Mouse (Mus musculus) liver, embryonic 14.5 days (tissue): ENCODE results near the gene Rab3il1. TPM values are rescaled to one million over a fixed set of nuclear protein-coding genes. Genes with fewer than 3 reads are reported as not detected.

Source experiments
- ATAC-seq: fragments of 200-750 bp; cut with Nextera tagmentation; 2 replicates; pipeline ENCODE4 v1.8.0; 2017; ENCODE audit warnings: moderate number of reproducible peaks, mild to moderate bottlenecking, moderate library complexity; ENCODE audit not compliant: insufficient read depth
- DNase-seq, 3 experiments: peaks; one replicate each; pipeline ENCODE4 v3.0.0-alpha.2; 2012 to 2013; ENCODE audit warnings: low read depth in 3 of 3, low spot score in 3 of 3
- H3K27ac ChIP-seq: fragments of 300-500 bp; sonication (generic); 2 replicates; pipeline ENCODE4 v1.5.1; 2014; ENCODE audit warnings: moderate library complexity, mild to moderate bottlenecking, control low read depth, inconsistent platforms
- H3K27me3 ChIP-seq: fragments of 300-500 bp; sonication (generic); 2 replicates; pipeline ENCODE4 v1.6.1; 2014; ENCODE audit warnings: mild to moderate bottlenecking, low read length, moderate library complexity; ENCODE audit not compliant: control insufficient read depth, insufficient read depth
- H3K36me3 ChIP-seq: fragments of 300-500 bp; sonication (generic); replicated peaks from 2 replicates; pipeline ENCODE4 v1.6.1; 2014; ENCODE audit warnings: low read depth; ENCODE audit not compliant: control insufficient read depth, insufficient read depth
- H3K4me1 ChIP-seq, 2 experiments: fragments of 200-500 bp in 1 of 2; fragments of 300-500 bp in 1 of 2; sonication (generic) in 1 of 2; replicated peaks; 2 replicates each; pipeline ENCODE4 v1.6.1; 2012 to 2014; ENCODE audit warnings: antibody characterized with exemption in 1 of 2, inconsistent platforms in 1 of 2, low read length in 1 of 2; ENCODE audit not compliant: control insufficient read depth in 2 of 2, insufficient read depth in 2 of 2
- H3K4me2 ChIP-seq: fragments of 300-500 bp; sonication (generic); 2 replicates; pipeline ENCODE4 v1.6.1; 2014; ENCODE audit warnings: low read depth, mild to moderate bottlenecking, control low read depth, moderate library complexity
- H3K4me3 ChIP-seq, 2 experiments: fragments of 200-500 bp in 1 of 2; fragments of 300-500 bp in 1 of 2; sonication (generic) in 1 of 2; 2 replicates each; pipeline ENCODE4 v1.5.1; 2012 to 2014; ENCODE audit warnings: low read depth in 2 of 2, low read length in 2 of 2, mild to moderate bottlenecking in 2 of 2, control low read depth in 1 of 2, inconsistent platforms in 1 of 2, moderate library complexity in 1 of 2; ENCODE audit not compliant: insufficient read depth in 1 of 2
- H3K9ac ChIP-seq: fragments of 300-500 bp; sonication (generic); replicated peaks from 2 replicates; pipeline ENCODE4 v1.6.1; 2014; ENCODE audit warnings: mild to moderate bottlenecking, control low read depth, moderate library complexity
- H3K9me3 ChIP-seq: fragments of 300-500 bp; sonication (generic); 2 replicates; pipeline ENCODE4 v1.6.1; 2016; ENCODE audit warnings: low read length, mixed read lengths; ENCODE audit not compliant: control insufficient read depth
- CTCF ChIP-seq: IDR thresholded peaks from 2 replicates; pipeline ENCODE4 v1.5.1; 2016; ENCODE audit warnings: antibody characterized with exemption, low read depth, control low read depth
- EP300 ChIP-seq: IDR thresholded peaks from 2 replicates; pipeline ENCODE4 v1.6.1; 2016; ENCODE audit warnings: antibody characterized with exemption, low read depth
- WGBS: fragments of 180-500 bp; shearing (Covaris S2); extraction: QIAGEN DNeasy Blood & Tissue Kit; methylation state at CpG from one replicate; pipeline ENCODE4 v1.1.7; 2014; ENCODE audit not compliant: insufficient replicate concordance; 5-methylcytosine and 5-hydroxymethylcytosine counted together
- polyA plus RNA-seq, 2 experiments: library from polyadenylated mRNA; depleted of rRNA in 1 of 2; stranded (reverse) in 1 of 2; unstranded in 1 of 2; fragments of >200 nt; fragmentation: Nextera tagmentation in 1 of 2; extraction: Ambion mirVana in 1 of 2; gene quantifications; 2 replicates each; pipeline versions ENCODE4 v1.2.1 to v1.2.3; 2012 to 2014

Gene Rab3il1
- polyA plus RNA-seq, 2 experiments = 122 to 240 TPM

GRCm38 (mm10) chr19:10082105-10082504, 80.6 kb downstream of the Rab3il1 start:
- H3K9me3 ChIP-seq = no peaks in the 10 kb centered on the region
- H3K27me3 ChIP-seq = no peaks in the 10 kb centered on the region
- no peak; the same call in 1 of the 2 replicates for ATAC-seq
- H3K4me3 ChIP-seq = no peak overlapping the region
- H3K36me3 ChIP-seq = peaks cover 29% of the 10 kb centered on the region
- no peak for DNase-seq
- H3K27ac ChIP-seq = no peak overlapping the region
- no peaks in the 10 kb centered on the region for H3K4me1 ChIP-seq
- no peak overlapping the region for H3K4me2 ChIP-seq
- no peak overlapping the region for H3K9ac ChIP-seq
- WGBS = 36% methylated on average over 3 of the region's 3 CpGs
- no peak for TF ChIP-seq CTCF
- no peak for TF ChIP-seq EP300

DNA sequence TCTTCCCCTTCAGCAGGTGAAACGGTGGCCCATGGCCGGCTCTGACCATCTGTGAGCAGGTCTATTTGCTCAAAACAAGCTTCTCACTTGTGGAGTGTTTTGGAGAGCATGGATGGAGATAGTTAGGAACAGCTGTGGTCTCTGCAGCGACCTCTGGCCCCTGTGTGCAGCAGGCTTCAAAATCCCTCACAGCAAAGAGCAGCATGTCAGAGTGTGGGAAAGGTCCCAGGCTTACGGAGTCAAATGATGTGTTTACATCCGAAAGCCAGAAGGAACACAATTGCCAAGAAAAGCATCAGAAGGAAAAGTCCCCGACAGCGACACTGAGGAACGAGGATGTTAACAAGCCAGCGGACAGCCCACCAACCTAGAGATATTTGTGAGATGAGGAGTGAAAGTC, 84.0 kb downstream of the Rab3il1 start:
- H3K27me3 ChIP-seq = no peaks in the 10 kb centered on the region
- no peak overlapping the region for H3K9ac ChIP-seq
- H3K9me3 ChIP-seq = no peaks in the 10 kb centered on the region
- TF ChIP-seq EP300 (no peak), CTCF (no peak)
- DNase-seq = no peak
- no peak for ATAC-seq
- H3K4me3 ChIP-seq = no peak overlapping the region
- H3K4me2 ChIP-seq = no peak overlapping the region
- H3K36me3 ChIP-seq = peaks cover 19% of the 10 kb centered on the region
- no peak overlapping the region for H3K27ac ChIP-seq
- 78% methylated on average over 9 of the region's 9 CpGs for WGBS
- H3K4me1 ChIP-seq = no peaks in the 10 kb centered on the region

DNA sequence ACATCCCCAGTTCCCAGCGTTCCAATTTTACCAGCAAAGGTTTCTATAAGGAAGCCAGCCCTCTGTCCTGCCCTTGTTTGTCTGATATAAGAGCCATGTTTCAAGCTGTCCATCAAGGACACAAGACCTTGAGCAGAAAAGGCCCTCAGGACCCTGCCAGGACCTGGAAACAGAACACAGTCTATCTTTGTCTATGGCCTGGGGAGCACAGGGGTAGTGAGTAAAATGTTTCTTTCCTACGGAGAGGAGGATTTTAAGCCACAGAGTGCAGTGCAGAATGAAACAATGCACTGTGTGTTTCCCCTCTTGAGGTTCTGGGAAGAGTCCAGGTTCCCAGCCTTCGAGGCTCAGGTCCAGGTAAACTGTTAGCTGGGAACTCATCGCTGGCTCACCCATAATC, 85.5 kb downstream of the Rab3il1 start:
- Histone ChIP-seq H3K4me3 (no peak overlapping the region), H3K9me3 (no peaks in the 10 kb centered on the region), H3K4me2 (no peak overlapping the region), H3K27ac (no peak overlapping the region), H3K27me3 (no peaks in the 10 kb centered on the region), H3K36me3 (peaks cover 9% of the 10 kb centered on the region), H3K9ac (no peak overlapping the region), H3K4me1 (no peaks in the 10 kb centered on the region)
- 74% methylated on average over 4 of the region's 4 CpGs for WGBS
- TF ChIP-seq CTCF = no peak
- no peak for TF ChIP-seq EP300
- ATAC-seq (no peak), DNase-seq (no peak)

Other genes starting within 250 kb of the Rab3il1 start
- gene Scgb2a2, start 154.1 kb upstream of the Rab3il1 start, polyA plus RNA-seq (2012; rRNA removed) = not detected in 2 replicates
- not detected in 2 replicates for gene Scgb2a2, start 154.1 kb upstream of the Rab3il1 start, polyA plus RNA-seq (2014; fragmentation: Nextera tagmentation; extraction: Ambion mirVana)
- 51.1 and 69.7 TPM in 2 replicates for gene Incenp, start 102.1 kb upstream of the Rab3il1 start, polyA plus RNA-seq (2012; rRNA removed)
- 72.0 and 86.3 TPM in 2 replicates for gene Incenp, start 102.1 kb upstream of the Rab3il1 start, polyA plus RNA-seq (2014; fragmentation: Nextera tagmentation; extraction: Ambion mirVana)
- 1,645 and 1,653 TPM in 2 replicates for gene Fth1, start 21.1 kb upstream of the Rab3il1 start, polyA plus RNA-seq (2012; rRNA removed)
- gene Fth1, start 21.1 kb upstream of the Rab3il1 start, polyA plus RNA-seq (2014; fragmentation: Nextera tagmentation; extraction: Ambion mirVana) = 3,787 and 3,976 TPM in 2 replicates
- gene Best1, start within 50 bp of the Rab3il1 start, polyA plus RNA-seq (2012; rRNA removed) = 0.08 TPM in 1 of 2 replicates, not detected in the other
- gene Best1, start within 50 bp of the Rab3il1 start, polyA plus RNA-seq (2014; fragmentation: Nextera tagmentation; extraction: Ambion mirVana) = 0.09 and 0.10 TPM in 2 replicates
- 8.2 and 8.3 TPM in 2 replicates for gene Fads3, start 39.9 kb downstream of the Rab3il1 start, polyA plus RNA-seq (2012; rRNA removed)
- 4.4 and 5.1 TPM in 2 replicates for gene Fads3, start 39.9 kb downstream of the Rab3il1 start, polyA plus RNA-seq (2014; fragmentation: Nextera tagmentation; extraction: Ambion mirVana)
- gene Fads2, start 100.1 kb downstream of the Rab3il1 start, polyA plus RNA-seq (2012; rRNA removed) = 41.9 and 49.2 TPM in 2 replicates
- gene Fads2, start 100.1 kb downstream of the Rab3il1 start, polyA plus RNA-seq (2014; fragmentation: Nextera tagmentation; extraction: Ambion mirVana) = 22.7 and 25.8 TPM in 2 replicates
- 27.3 and 32.1 TPM in 2 replicates for gene Fads1, start 181.2 kb downstream of the Rab3il1 start, polyA plus RNA-seq (2012; rRNA removed)
- 45.2 and 50.5 TPM in 2 replicates for gene Fads1, start 181.2 kb downstream of the Rab3il1 start, polyA plus RNA-seq (2014; fragmentation: Nextera tagmentation; extraction: Ambion mirVana)
- 78.6 and 107 TPM in 2 replicates for gene Tmem258, start 202.3 kb downstream of the Rab3il1 start, polyA plus RNA-seq (2012; rRNA removed)
- 397 and 402 TPM in 2 replicates for gene Tmem258, start 202.3 kb downstream of the Rab3il1 start, polyA plus RNA-seq (2014; fragmentation: Nextera tagmentation; extraction: Ambion mirVana)
- gene Fen1, start 202.5 kb downstream of the Rab3il1 start, polyA plus RNA-seq (2012; rRNA removed) = 53.1 and 75.8 TPM in 2 replicates
- 131 and 145 TPM in 2 replicates for gene Fen1, start 202.5 kb downstream of the Rab3il1 start, polyA plus RNA-seq (2014; fragmentation: Nextera tagmentation; extraction: Ambion mirVana)
- 6.4 and 9.1 TPM in 2 replicates for gene Myrf, start 239.1 kb downstream of the Rab3il1 start, polyA plus RNA-seq (2012; rRNA removed)
- gene Myrf, start 239.1 kb downstream of the Rab3il1 start, polyA plus RNA-seq (2014; fragmentation: Nextera tagmentation; extraction: Ambion mirVana) = 3.5 and 3.7 TPM in 2 replicates